Mouse (Mus musculus): ENCODE data around the gene Cldn13.
"Not testable (repeated sequence)": the region's sequence is repeated elsewhere in the genome, so short reads cannot be mapped to it uniquely, and the experiment has no call there.

Cldn13 gene

GRCm38 (mm10) chr5:134915311-134915710 is at the start of gene Cldn13:
Cldn13 (minus strand) TSS chr5:134915526.
- DNase-seq (ENCODE audit: low read depth, low spot score): no peak

- DNase-seq (ENCODE audit: low read depth, low spot score): not testable (repeated sequence)
Measured at GRCm38 (mm10) chr5:134964655-134965054, 49.3 kb upstream of the Cldn13 start.

- no peak for DNase-seq (ENCODE audit: low read depth, low spot score)
Measured at GRCm38 (mm10) chr5:134963546-134963945, 48.2 kb upstream of the Cldn13 start.

GRCm38 (mm10) chr5:134961519-134961918 is 46.2 kb upstream of the Cldn13 start:
- DNase-seq (ENCODE audit: low read depth, low spot score): no peak

- no peak for DNase-seq (ENCODE audit: low read depth, low spot score)
Measured at GRCm38 (mm10) chr5:134960430-134960829, 45.1 kb upstream of the Cldn13 start.

GRCm38 (mm10) chr5:134959114-134959513 is 43.8 kb upstream of the Cldn13 start:
- no peak for DNase-seq (ENCODE audit: low read depth, low spot score)

- no peak for DNase-seq (ENCODE audit: low read depth, low spot score)
Measured at GRCm38 (mm10) chr5:134955491-134955890, 40.2 kb upstream of the Cldn13 start.

GRCm38 (mm10) chr5:134951053-134951884 is 35.9 kb upstream of the Cldn13 start:
- no peak for DNase-seq (ENCODE audit: low read depth, low spot score)

GRCm38 (mm10) chr5:134948085-134948439 is 32.7 kb upstream of the Cldn13 start:
- DNase-seq (ENCODE audit: low read depth, low spot score): no peak

GRCm38 (mm10) chr5:134947420-134948084 is 32.2 kb upstream of the Cldn13 start:
- no peak for DNase-seq (ENCODE audit: low read depth, low spot score)

GRCm38 (mm10) chr5:134946857-134947255 is 31.5 kb upstream of the Cldn13 start, which contains the start of gene Cldn4:
Cldn4 (minus strand) TSS chr5:134946934.
- DNase-seq (ENCODE audit: low read depth, low spot score): no peak

- DNase-seq (ENCODE audit: low read depth, low spot score): no peak
Measured at GRCm38 (mm10) chr5:134946063-134946856, 30.9 kb upstream of the Cldn13 start.

- DNase-seq (ENCODE audit: low read depth, low spot score): no peak
Measured at GRCm38 (mm10) chr5:134945266-134945959, 30.1 kb upstream of the Cldn13 start.

GRCm38 (mm10) chr5:134944179-134944578 is 28.9 kb upstream of the Cldn13 start:
- no peak for DNase-seq (ENCODE audit: low read depth, low spot score)

- no peak for DNase-seq (ENCODE audit: low read depth, low spot score)
Measured at GRCm38 (mm10) chr5:134942740-134943139, 27.4 kb upstream of the Cldn13 start.

GRCm38 (mm10) chr5:134941472-134942209 is 26.3 kb upstream of the Cldn13 start:
- DNase-seq (ENCODE audit: low read depth, low spot score): peak; percentile 45

- not testable (repeated sequence) for DNase-seq (ENCODE audit: low read depth, low spot score)
Measured at GRCm38 (mm10) chr5:134939554-134939953, 24.2 kb upstream of the Cldn13 start.

- DNase-seq (ENCODE audit: low read depth, low spot score): peak; percentile 57
Measured at GRCm38 (mm10) chr5:134939069-134939468, 23.7 kb upstream of the Cldn13 start.

GRCm38 (mm10) chr5:134936626-134937185 is 21.4 kb upstream of the Cldn13 start:
- DNase-seq (ENCODE audit: low read depth, low spot score): no peak

- DNase-seq (ENCODE audit: low read depth, low spot score): no peak
Measured at GRCm38 (mm10) chr5:134936051-134936450, 20.7 kb upstream of the Cldn13 start.
